Mouse (Mus musculus) megakaryocyte, embryonic 14.5 days (primary cell): ENCODE results near the gene Cobll1. TPM values are rescaled to one million over a fixed set of nuclear protein-coding genes. Genes with fewer than 3 reads are reported as not detected.

Experiments
- H3K27me3 ChIP-seq: replicated peaks from 2 replicates; pipeline ENCODE3; 2012; ENCODE audit warnings: inconsistent platforms
- H3K36me3 ChIP-seq: replicated peaks from 2 replicates; pipeline ENCODE3; 2012; ENCODE audit warnings: low read length, inconsistent platforms, mixed read lengths
- H3K4me1 ChIP-seq: 2 replicates; pipeline ENCODE4 v1.6.1; 2012; ENCODE audit warnings: inconsistent platforms
- H3K4me3 ChIP-seq: replicated peaks from 2 replicates; pipeline ENCODE3; 2012; ENCODE audit warnings: moderate library complexity, mild to moderate bottlenecking, inconsistent platforms
- H3K9me3 ChIP-seq: 2 replicates; pipeline ENCODE4 v1.6.1; 2012; ENCODE audit warnings: inconsistent platforms
- FLI1 ChIP-seq: IDR thresholded peaks from 2 replicates; pipeline ENCODE4 v1.6.1; 2012; ENCODE audit warnings: low read length, inconsistent platforms, mixed read lengths
- GATA1 ChIP-seq: IDR thresholded peaks from 3 replicates; pipeline ENCODE4 v1.6.1; 2012; ENCODE audit warnings: mixed read lengths, low read length, inconsistent platforms, borderline replicate concordance
- polyA plus RNA-seq: library from polyadenylated mRNA; stranded (reverse); fragments of >175 nt; gene quantifications from 2 replicates; pipeline ENCODE4 v1.2.3, GENCODE M21; 2012; ENCODE audit warnings: low replicate concordance; ENCODE audit not compliant: insufficient read depth

Cobll1 gene
- polyA plus RNA-seq, 1 experiment = not detected

GRCm38 (mm10) chr2:65139606-65140329 lies 99.4 kb downstream of the Cobll1 start:
- H3K36me3 ChIP-seq = no peaks in the 10 kb centered on the region
- TF ChIP-seq GATA1 = no peak
- H3K4me3 ChIP-seq = no peak overlapping the region
- H3K9me3 ChIP-seq = no peaks in the 10 kb centered on the region
- no peaks in the 10 kb centered on the region for H3K4me1 ChIP-seq
- H3K27me3 ChIP-seq = no peaks in the 10 kb centered on the region

- no peaks in the 10 kb centered on the region for H3K4me1 ChIP-seq
- no peaks in the 10 kb centered on the region for H3K9me3 ChIP-seq
- H3K4me3 ChIP-seq = no peak overlapping the region
- TF ChIP-seq GATA1 (no peak), FLI1 (no peak)
- no peaks in the 10 kb centered on the region for H3K36me3 ChIP-seq
- H3K27me3 ChIP-seq = no peaks in the 10 kb centered on the region
Measured at GRCm38 (mm10) chr2:65138992-65139391, 100.2 kb downstream of the Cobll1 start.

GRCm38 (mm10) chr2:65126141-65126783 lies 112.9 kb downstream of the Cobll1 start:
- Histone ChIP-seq H3K27me3 (no peaks in the 10 kb centered on the region), H3K4me1 (no peaks in the 10 kb centered on the region), H3K36me3 (no peaks in the 10 kb centered on the region), H3K4me3 (no peak overlapping the region), H3K9me3 (peaks cover 8% of the 10 kb centered on the region)
- TF ChIP-seq GATA1 = no peak

- peaks cover 3% of the 10 kb centered on the region; the same call in 1 of the 2 replicates for H3K9me3 ChIP-seq
- H3K36me3 ChIP-seq = no peaks in the 10 kb centered on the region
- TF ChIP-seq FLI1 = no peak
- TF ChIP-seq GATA1 = no peak
- no peaks in the 10 kb centered on the region for H3K4me1 ChIP-seq
- H3K4me3 ChIP-seq = no peak overlapping the region
- H3K27me3 ChIP-seq = no peaks in the 10 kb centered on the region
Measured at GRCm38 (mm10) chr2:65123702-65124101, 115.5 kb downstream of the Cobll1 start.

GRCm38 (mm10) chr2:65121435-65121834 lies 117.8 kb downstream of the Cobll1 start:
- TF ChIP-seq GATA1 (no peak), FLI1 (no peak)
- no peaks in the 10 kb centered on the region for H3K27me3 ChIP-seq
- H3K9me3 ChIP-seq = peaks cover 3% of the 10 kb centered on the region; the same call in 1 of the 2 replicates
- no peak overlapping the region for H3K4me3 ChIP-seq
- no peaks in the 10 kb centered on the region for H3K4me1 ChIP-seq
- no peaks in the 10 kb centered on the region for H3K36me3 ChIP-seq

GRCm38 (mm10) chr2:65121012-65121411 lies 118.2 kb downstream of the Cobll1 start:
- H3K4me1 ChIP-seq = no peaks in the 10 kb centered on the region
- H3K36me3 ChIP-seq = no peaks in the 10 kb centered on the region
- H3K4me3 ChIP-seq = no peak overlapping the region
- H3K27me3 ChIP-seq = no peaks in the 10 kb centered on the region
- peaks cover 3% of the 10 kb centered on the region; the same call in 1 of the 2 replicates for H3K9me3 ChIP-seq
- TF ChIP-seq FLI1 (no peak), GATA1 (no peak)

- no peaks in the 10 kb centered on the region for H3K36me3 ChIP-seq
- H3K4me1 ChIP-seq = no peaks in the 10 kb centered on the region
- H3K4me3 ChIP-seq = no peak overlapping the region
- TF ChIP-seq FLI1 = no peak
- no peak for TF ChIP-seq GATA1
- no peaks in the 10 kb centered on the region for H3K27me3 ChIP-seq
- no peaks in the 10 kb centered on the region for H3K9me3 ChIP-seq
Measured at GRCm38 (mm10) chr2:65120112-65120511, 119.1 kb downstream of the Cobll1 start.

GRCm38 (mm10) chr2:65119667-65120066 lies 119.5 kb downstream of the Cobll1 start:
- TF ChIP-seq FLI1 (no peak), GATA1 (no peak)
- Histone ChIP-seq H3K4me3 (no peak overlapping the region), H3K4me1 (no peaks in the 10 kb centered on the region), H3K27me3 (no peaks in the 10 kb centered on the region), H3K9me3 (no peaks in the 10 kb centered on the region), H3K36me3 (no peaks in the 10 kb centered on the region)

- H3K36me3 ChIP-seq = no peaks in the 10 kb centered on the region
- no peak overlapping the region for H3K4me3 ChIP-seq
- TF ChIP-seq FLI1 = no peak
- no peak for TF ChIP-seq GATA1
- no peaks in the 10 kb centered on the region for H3K4me1 ChIP-seq
- no peaks in the 10 kb centered on the region for H3K27me3 ChIP-seq
- H3K9me3 ChIP-seq = no peaks in the 10 kb centered on the region
Measured at GRCm38 (mm10) chr2:65119076-65119475, 120.1 kb downstream of the Cobll1 start.

GRCm38 (mm10) chr2:65117859-65118258 lies 121.3 kb downstream of the Cobll1 start:
- Histone ChIP-seq H3K36me3 (no peaks in the 10 kb centered on the region), H3K27me3 (no peaks in the 10 kb centered on the region), H3K9me3 (no peaks in the 10 kb centered on the region), H3K4me1 (no peaks in the 10 kb centered on the region), H3K4me3 (no peak overlapping the region)
- TF ChIP-seq GATA1 (no peak), FLI1 (no peak)
